Mouse (Mus musculus) thymus, postnatal 25 days (tissue): ENCODE measurements around the gene Ehd3.

Source experiments
- DNase-seq: peaks from one replicate; pipeline ENCODE4 v3.0.0; 2022

The Ehd3 gene

GRCm38 (mm10) chr17:73803521-73804184 is at the start of gene Ehd3:
TSS of gene Ehd3 (plus strand) at chr17:73804134.
- no peak for DNase-seq

GRCm38 (mm10) chr17:73770964-73771363 is 33.0 kb upstream of the Ehd3 start:
- no peak for DNase-seq

GRCm38 (mm10) chr17:73786642-73787311 is 17.2 kb upstream of the Ehd3 start:
- DNase-seq, result no peak

- no peak for DNase-seq
These were observed 13.5 kb upstream of the Ehd3 start for GRCm38 (mm10) chr17:73790284-73791020.

GRCm38 (mm10) chr17:73796789-73797188 is 7.1 kb upstream of the Ehd3 start:
- DNase-seq, result no peak

- no peak for DNase-seq
These were observed 6.2 kb upstream of the Ehd3 start for GRCm38 (mm10) chr17:73797706-73798105.

GRCm38 (mm10) chr17:73804592-73805271 is 798 bp downstream of the Ehd3 start:
- peak; percentile 93 for DNase-seq

- DNase-seq, result no peak
These were observed 2.4 kb downstream of the Ehd3 start for GRCm38 (mm10) chr17:73806331-73806730.

GRCm38 (mm10) chr17:73807211-73807610 is 3.3 kb downstream of the Ehd3 start:
- DNase-seq, result no peak

- DNase-seq, result no peak
These were observed 4.5 kb downstream of the Ehd3 start for GRCm38 (mm10) chr17:73808431-73808830.

GRCm38 (mm10) chr17:73810801-73811200 is 6.9 kb downstream of the Ehd3 start:
- DNase-seq, result no peak

- no peak for DNase-seq
These were observed 7.6 kb downstream of the Ehd3 start for GRCm38 (mm10) chr17:73811566-73811965.

- peak; percentile 62 for DNase-seq
These were observed 9.2 kb downstream of the Ehd3 start for GRCm38 (mm10) chr17:73813031-73813660.

- DNase-seq, result peak; percentile 76
These were observed 10.7 kb downstream of the Ehd3 start for GRCm38 (mm10) chr17:73814500-73815190.

- DNase-seq, result no peak
These were observed 13.9 kb downstream of the Ehd3 start for GRCm38 (mm10) chr17:73817697-73818380.

GRCm38 (mm10) chr17:73818936-73819335 is 15.0 kb downstream of the Ehd3 start:
- no peak for DNase-seq

GRCm38 (mm10) chr17:73820726-73821125 is 16.8 kb downstream of the Ehd3 start:
- DNase-seq, result no peak

GRCm38 (mm10) chr17:73822255-73822654 is 18.3 kb downstream of the Ehd3 start:
- DNase-seq, result peak; percentile 67

- DNase-seq, result peak; percentile 56
These were observed 19.4 kb downstream of the Ehd3 start for GRCm38 (mm10) chr17:73823121-73824021.

GRCm38 (mm10) chr17:73824022-73824340 is 20.0 kb downstream of the Ehd3 start:
- no peak for DNase-seq

- DNase-seq, result no peak
These were observed 22.2 kb downstream of the Ehd3 start for GRCm38 (mm10) chr17:73826106-73826505.
